Mouse (Mus musculus): ENCODE results near the gene Kif26a.
A peak's percentile ranks its signal among the peaks of the same experiment; 100 is the strongest.

Gene Kif26a

DNA sequence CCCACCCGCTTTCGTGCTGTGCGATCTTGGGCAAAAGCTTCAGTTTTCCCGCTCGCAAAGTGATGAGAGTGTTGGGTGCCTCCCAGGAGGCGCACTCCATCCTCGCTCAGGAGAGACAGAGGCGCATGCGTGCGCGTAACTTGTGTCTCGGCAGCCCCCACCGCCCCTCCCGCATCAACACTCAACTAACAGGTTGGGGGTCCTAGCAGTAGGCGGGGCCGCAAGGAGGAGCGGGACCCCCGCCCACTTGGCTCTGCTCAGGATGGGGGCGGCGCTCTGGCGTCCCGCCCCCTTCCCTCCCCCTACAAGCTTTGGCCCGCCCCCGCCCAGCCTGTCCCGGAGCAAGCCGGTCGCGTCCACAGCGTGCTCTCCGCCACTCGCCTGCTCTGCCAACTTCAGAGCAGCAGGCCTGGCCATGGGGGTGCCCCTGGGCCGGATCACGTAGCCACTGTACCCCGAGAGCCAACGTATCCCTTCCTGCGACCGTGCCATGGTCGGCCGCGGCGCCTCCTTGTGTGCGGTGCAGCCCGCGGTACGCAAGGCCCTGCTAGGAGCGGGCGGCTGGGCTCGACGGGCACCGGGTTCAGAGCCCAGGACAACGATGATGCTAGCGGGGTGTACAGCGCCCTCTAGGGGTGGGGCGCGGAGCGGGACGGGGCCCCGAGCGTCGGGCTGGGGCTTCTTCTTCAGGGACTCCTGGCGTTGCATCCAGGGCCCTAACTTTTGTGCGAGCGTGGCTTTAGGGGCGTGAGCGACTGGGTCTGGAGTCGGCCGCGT is at the start of gene Kif26a:
Gene Kif26a (plus strand): TSS at position 334 of the 777 bp plus-strand sequence.
- peak; percentile 77 for DNase-seq (ENCODE audit: low spot score)

- DNase-seq (ENCODE audit: low spot score): peak; percentile 41
Measured at GRCm38 (mm10) chr12:112096733-112097117, 49.3 kb upstream of the Kif26a start.

DNA sequence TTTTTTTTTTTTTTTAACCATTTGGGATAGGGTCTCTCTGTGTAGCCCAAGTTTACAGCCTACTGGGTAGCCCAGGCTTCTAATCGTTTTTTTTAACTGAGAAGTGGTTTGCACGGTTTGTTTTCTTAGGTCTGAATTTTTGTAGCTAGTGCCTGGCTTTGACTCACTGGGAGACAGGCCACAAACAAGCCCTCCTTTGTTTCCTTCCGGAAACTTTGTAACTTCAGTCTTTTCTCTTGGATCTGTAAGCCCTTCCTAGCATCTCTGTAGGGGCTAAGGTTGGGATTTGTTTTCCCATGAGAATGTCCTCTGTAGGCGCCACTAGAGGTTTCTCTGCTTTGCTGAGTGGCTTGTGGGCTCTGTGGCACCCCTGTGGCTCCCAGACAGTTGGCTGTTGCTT is 45.9 kb upstream of the Kif26a start:
- DNase-seq (ENCODE audit: low spot score): no peak

DNA sequence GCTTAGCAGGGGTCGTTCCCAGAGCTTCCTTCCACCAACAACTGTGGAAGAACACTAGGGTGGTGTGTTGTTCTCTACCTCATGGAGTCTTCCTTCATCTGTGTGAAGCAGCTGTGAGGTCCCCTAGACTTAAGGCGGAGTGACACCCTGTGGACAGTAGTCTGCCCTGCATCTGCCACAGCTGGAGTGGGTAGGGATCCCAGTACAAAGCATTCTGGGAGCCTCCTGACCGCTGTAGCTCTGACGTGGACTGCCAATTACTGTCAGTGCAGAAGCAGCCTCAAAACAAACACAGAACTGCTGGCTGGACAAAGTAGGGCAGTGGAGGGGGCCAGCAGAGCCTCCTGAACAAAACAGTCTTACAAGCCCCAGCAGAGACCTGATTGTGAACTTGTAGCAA is 45.0 kb upstream of the Kif26a start:
- no peak for DNase-seq (ENCODE audit: low spot score)

- no peak for DNase-seq (ENCODE audit: low spot score)
Measured at GRCm38 (mm10) chr12:112103179-112103578, 42.8 kb upstream of the Kif26a start.

DNA sequence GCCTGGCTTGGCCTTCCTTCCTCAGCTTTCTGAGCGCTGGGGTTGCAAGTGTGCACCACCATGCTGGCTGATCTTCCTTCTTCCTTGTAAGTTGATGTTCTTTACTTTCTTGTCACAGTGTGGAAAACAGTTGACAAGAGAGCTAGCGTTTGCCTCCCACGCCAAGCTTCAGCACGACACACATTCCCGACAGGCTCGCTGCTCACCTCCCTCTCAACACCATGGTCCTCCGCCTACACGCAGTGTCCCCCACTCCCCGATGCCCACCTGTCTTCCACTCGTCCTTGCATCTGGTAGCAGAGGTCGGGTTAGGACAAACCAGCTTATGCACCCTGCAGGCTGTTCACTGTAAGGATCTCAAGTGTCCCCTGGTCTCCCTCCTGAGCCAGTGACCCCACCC is 41.1 kb upstream of the Kif26a start:
- DNase-seq (ENCODE audit: low spot score): no peak

- no peak for DNase-seq (ENCODE audit: low spot score)
Measured at GRCm38 (mm10) chr12:112106541-112106971, 39.5 kb upstream of the Kif26a start, which contains the start of gene Aspg. Gene Aspg, plus strand, starts transcription at chr12:112106679.

DNA sequence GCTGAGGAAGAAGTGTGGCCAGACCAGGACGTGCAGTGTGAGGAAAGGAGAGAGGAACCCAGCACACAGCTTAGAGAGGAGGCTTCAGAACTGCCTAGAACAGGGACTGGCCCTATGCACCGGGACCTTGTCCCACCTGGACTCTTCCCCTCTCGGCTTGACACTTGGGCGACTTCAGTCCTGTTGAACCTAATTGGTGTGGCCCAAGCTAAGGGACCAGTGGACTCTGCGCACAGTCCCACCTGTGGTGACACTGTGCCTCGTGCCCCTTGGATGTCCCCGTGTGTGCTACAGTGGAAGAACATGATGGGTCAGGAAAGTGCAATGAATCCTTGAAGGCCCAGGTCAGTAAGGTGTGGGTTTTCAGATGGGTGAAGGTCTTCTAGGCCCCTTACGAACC is 38.3 kb upstream of the Kif26a start:
- no peak for DNase-seq (ENCODE audit: low spot score)

DNA sequence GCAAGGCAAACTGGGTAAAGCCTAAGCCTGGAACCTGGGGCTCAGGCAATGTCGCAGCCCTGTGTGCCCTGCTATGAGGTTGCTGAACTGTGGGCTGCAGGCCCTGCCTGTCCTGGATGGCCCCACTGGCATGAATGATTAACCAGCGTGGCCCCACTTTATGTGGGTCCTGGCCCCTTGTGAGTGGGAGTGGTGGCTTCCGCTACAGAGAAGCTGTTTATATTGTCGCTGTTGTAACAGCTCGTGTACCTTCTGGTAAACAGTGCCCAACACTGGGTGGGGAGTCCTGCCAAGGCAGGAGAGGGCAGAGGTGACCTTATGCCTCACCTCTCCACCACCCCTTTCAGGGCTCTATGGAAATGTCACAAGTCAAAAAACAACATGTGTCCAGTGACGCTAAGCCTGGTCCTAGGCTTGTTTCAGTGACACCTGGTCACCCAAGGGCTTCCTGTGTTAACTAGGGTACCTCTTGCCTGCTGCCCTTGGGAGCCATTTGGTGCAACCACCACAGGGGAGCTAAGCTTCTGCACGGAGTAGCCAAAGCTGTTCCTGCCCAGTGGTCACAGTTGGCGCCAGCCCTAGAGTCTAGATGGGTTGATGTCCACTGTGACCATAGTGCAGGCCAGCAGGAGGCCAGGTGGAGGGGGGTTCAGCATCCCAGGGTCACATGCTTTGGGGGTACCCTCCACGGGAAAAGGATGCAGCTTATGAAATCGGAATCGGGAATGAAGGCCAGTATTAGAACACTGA is 37.1 kb upstream of the Kif26a start:
- no peak for DNase-seq (ENCODE audit: low spot score)

DNA sequence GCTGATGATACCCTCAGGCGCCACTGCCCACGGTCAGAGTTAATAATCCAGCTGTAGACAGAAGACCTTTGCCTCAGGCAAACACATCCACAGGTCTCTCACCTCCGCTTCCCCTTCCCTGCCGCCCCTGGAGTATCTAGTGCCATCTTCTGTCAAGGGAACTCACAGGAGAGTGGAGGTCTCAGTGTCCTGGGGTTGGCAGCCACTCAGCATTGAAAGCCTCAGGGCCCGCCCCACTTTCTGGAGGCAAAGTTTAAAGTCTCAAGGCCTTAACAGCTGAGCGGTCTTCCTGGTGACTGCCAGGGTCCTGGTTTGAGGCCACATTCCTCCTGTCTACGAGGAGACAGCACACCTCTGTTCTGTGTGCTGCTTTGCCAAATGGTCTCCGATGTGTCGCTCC is 36.3 kb upstream of the Kif26a start:
- DNase-seq (ENCODE audit: low spot score): no peak

GRCm38 (mm10) chr12:112111323-112111722 is 34.7 kb upstream of the Kif26a start:
- DNase-seq (ENCODE audit: low spot score): no peak

DNA sequence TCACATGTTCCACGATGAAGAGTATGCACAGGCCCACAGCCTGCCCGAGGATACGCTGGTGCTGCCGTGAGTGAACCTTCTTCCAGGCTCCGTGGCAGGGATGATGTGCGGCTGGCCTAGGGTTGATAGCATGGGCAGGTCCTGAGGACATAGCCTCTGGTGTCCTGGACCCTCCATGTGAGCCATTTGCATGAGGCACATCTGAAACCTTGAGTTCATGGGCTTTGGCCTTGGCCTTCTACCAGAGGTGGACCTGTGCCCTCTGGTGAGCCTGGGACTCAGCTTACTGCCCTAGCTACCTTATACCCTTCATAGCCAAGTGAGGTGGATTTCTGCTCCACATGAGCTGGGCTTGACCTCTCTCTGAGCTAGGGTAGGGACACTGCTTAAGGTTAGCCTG is 33.8 kb upstream of the Kif26a start:
- no peak for DNase-seq (ENCODE audit: low spot score)

DNA sequence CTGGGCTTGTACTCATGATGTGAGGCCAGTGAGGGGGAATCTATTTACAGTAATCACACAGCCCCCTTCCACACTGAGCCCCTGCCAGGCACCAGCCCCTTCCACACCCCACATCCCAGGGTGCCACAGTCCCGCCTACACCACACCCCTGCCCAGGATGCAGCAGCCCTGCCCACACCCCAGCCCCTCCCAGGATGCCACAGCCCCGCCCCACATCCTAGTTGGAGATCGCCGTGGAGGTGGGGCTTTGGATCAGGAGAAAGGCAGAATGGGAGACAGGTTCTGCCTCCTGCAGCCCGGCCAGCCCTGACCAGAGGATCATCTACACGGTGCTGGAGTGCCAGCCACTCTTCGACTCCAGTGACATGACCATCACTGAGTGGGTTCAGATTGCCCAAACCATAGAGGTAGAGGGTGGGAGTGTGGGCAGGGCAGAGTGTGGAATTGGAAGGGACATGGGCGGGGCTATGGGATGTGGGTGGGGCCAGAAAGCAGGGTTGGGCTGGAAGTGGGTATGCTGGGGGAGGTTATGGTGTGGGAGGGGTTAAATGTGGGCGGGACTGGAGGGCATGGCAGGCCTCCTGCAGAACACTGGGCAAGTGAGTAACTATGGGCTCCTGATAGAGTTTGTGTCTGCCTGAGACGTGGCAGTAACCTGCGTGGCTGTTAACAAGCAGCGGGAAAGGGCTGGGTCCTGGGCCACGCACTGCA is 33.2 kb upstream of the Kif26a start:
- DNase-seq (ENCODE audit: low spot score): peak; percentile 70

DNA sequence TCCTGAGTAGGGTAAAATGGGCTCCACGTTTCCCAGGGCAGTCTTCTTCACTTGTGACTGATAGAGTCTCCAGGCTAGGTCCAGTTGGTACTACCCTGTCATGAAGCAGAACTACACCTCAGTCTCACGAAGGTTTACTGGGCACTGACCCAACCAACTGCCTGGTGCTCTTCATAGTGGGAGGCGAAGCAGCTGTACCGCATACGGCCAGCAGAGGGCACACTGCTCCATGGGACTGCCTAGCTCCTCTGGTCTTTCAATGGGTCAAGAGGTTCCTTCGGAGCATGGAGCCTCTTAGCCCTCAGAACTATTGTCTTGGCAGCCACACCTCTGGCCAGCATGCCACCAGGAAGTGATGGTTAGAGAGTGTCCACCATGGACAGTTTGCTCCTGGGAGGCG is 32.3 kb upstream of the Kif26a start:
- peak; percentile 91 for DNase-seq (ENCODE audit: low spot score)

DNA sequence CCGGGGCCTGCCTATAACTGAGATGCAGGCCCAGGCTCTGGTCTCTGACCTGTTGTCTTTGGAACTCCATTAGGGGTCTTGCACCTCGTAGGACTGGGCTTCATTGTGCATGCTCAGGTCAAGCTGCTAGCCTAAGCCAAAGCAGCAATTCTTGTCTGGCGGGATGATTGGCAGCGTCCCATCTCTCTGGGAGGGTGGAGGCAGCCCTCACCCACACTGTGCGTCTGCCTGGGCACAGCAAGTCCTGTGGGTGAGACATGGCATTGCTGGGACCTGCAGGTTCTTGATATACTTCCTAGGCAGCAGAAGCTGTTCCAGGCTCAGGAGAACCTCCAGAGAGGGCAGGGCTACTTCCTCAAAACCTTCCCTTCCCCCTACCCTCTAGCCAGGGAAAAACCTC is 29.0 kb upstream of the Kif26a start:
- DNase-seq (ENCODE audit: low spot score): no peak

- no peak for DNase-seq (ENCODE audit: low spot score)
Measured at GRCm38 (mm10) chr12:112117649-112118048, 28.4 kb upstream of the Kif26a start.

DNA sequence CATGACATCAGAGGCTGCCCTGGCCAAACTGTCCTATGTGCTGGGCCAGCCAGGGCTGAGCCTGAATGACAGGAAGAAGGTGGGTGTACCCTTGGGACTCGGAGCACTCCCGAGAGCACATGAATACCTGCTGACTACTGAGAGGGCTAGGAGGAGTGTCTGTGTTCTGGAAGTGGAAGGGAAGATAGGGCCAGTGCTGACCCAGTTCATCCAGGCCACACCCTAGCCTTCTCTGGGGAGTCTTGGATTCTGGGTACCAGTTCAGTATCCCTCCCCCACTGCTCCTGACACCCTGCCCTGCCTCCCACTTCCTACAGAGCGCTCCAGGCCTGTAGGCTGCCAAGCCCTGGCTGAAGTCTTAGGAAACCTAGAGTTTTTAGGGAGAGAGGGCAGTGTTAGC is 24.8 kb upstream of the Kif26a start:
- no peak for DNase-seq (ENCODE audit: low spot score)

- DNase-seq (ENCODE audit: low spot score): no peak
Measured at GRCm38 (mm10) chr12:112125903-112126302, 20.1 kb upstream of the Kif26a start.

DNA sequence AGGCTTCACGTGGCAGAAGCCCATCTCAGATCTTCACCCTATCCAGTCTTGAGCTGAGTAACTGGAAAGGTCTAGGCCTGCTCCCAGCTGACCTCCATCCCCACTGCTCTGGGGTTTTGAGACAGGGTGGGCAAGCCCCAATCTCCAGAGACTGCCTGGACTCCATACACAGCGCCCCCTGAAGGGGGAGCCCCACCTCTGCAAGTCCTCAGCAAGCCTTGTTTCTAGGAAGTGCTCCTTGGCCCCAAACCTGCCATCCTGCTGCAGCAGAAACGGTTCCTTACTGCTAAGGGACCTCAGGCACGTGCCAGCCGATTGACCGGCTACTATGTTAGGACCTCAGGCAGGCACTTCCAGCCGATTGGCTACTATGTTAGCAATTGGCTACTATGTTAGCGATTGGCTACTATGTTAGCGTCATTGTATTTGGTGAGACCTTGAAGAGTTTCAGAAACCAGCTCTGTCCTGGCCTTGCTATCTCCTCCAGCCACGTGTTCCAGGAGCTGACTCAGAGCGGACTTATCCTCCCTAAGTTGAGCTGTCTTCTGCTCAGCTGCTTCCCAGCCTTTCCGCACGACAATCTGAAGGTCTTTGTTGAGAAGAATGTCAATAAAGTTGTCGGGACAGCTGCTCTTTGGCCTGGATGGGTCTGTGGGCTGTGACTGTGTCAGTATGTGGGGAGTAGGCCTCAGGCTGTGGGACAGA is 18.9 kb upstream of the Kif26a start:
- DNase-seq (ENCODE audit: low spot score): peak; percentile 61

GRCm38 (mm10) chr12:112128526-112128925 is 17.5 kb upstream of the Kif26a start:
- DNase-seq (ENCODE audit: low spot score): no peak

DNA sequence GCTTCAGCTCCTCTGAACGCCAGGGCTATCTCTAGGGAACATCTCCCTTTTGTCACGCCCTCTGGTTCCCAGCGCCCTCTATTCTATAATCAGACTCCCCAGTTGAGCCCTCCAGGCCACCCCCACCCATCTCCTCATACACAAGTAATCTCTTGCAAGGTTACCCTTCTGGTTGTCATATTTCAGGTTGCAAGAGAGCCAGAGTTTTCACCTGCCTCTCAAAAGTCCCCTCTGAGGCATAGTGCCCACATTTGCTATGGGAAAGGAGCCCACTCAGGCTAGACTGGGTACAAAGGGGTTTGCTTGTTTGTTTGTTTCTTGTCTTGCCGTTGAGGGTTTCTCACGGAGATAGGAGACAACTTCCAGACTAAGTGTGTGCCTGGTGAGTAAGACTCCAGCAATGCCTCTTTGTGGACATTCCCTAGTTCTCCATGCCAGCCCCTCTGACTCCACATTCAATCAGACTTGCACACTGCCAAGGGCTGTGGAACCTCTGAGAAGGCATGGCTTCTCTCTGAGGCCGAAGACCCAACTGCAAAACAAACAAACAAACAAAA is 16.6 kb upstream of the Kif26a start:
- no peak for DNase-seq (ENCODE audit: low spot score)
